Mouse (Mus musculus) lung, embryonic 14.5 days (tissue): Measurements from ENCODE around the gene Mpzl1. TPM values are rescaled to one million over a fixed set of nuclear protein-coding genes. Genes with fewer than 3 reads are reported as not detected.

Source experiments
- ATAC-seq: fragments of 200-750 bp; cut with Nextera tagmentation; 2 replicates; pipeline ENCODE4 v1.8.0; 2017; ENCODE audit warnings: mild to moderate bottlenecking, moderate TSS enrichment, moderate library complexity; ENCODE audit not compliant: insufficient read depth
- DNase-seq: peaks from one replicate; pipeline ENCODE4 v3.0.0-alpha.2; 2015
- H3K27ac ChIP-seq: fragments of 300-500 bp; sonication (generic); 2 replicates; pipeline ENCODE4 v1.5.1; 2014; ENCODE audit warnings: low read depth, mild to moderate bottlenecking, moderate library complexity
- H3K27me3 ChIP-seq: fragments of 300-500 bp; sonication (generic); 2 replicates; pipeline ENCODE4 v1.6.1; 2014; ENCODE audit warnings: low read length, control low read depth; ENCODE audit not compliant: insufficient read depth
- H3K36me3 ChIP-seq: fragments of 300-500 bp; sonication (generic); 2 replicates; pipeline ENCODE4 v1.6.1; 2014; ENCODE audit warnings: control low read depth; ENCODE audit not compliant: insufficient read depth
- H3K4me1 ChIP-seq: fragments of 300-500 bp; sonication (generic); 2 replicates; pipeline ENCODE4 v1.6.1; 2014; ENCODE audit warnings: antibody characterized with exemption, control low read depth; ENCODE audit not compliant: insufficient read depth
- H3K4me2 ChIP-seq: fragments of 300-500 bp; sonication (generic); 2 replicates; pipeline ENCODE4 v1.6.1; 2014; ENCODE audit warnings: mild to moderate bottlenecking
- H3K4me3 ChIP-seq: fragments of 300-500 bp; sonication (generic); 2 replicates; pipeline ENCODE4 v1.5.1; 2014; ENCODE audit warnings: low read depth, low read length
- H3K9ac ChIP-seq: fragments of 300-500 bp; sonication (generic); 2 replicates; pipeline ENCODE4 v1.6.1; 2014
- H3K9me3 ChIP-seq: fragments of 300-500 bp; sonication (generic); 2 replicates; pipeline ENCODE4 v1.6.1; 2016; ENCODE audit warnings: low read depth, low read length, control low read depth
- CTCF ChIP-seq: IDR thresholded peaks from 2 replicates; pipeline ENCODE4 v1.5.1; 2016; ENCODE audit warnings: antibody characterized with exemption, low read depth
- WGBS: fragments of 180-500 bp; shearing (Covaris S2); extraction: QIAGEN DNeasy Blood & Tissue Kit; methylation state at CpG from one replicate; pipeline ENCODE4 v1.1.7; 2014; 5-methylcytosine and 5-hydroxymethylcytosine counted together
- polyA plus RNA-seq: library from polyadenylated mRNA; unstranded; fragments of >200 nt; fragmentation: Nextera tagmentation; extraction: Ambion mirVana; gene quantifications from 2 replicates; pipeline ENCODE4 v1.2.1, GENCODE M21; 2014

The Mpzl1 gene
- polyA plus RNA-seq, 1 experiment from 2014 or later, result 220 TPM

- 0 out of 2 replicates have a peak, but pooled peaks cover 8% of the 10 kb centered on the region for H3K36me3 ChIP-seq
- 87% methylated on average over 6 of the region's 6 CpGs for WGBS
- no peak overlapping the region for H3K4me3 ChIP-seq
- no peak for DNase-seq
- H3K9me3 ChIP-seq, result no peaks in the 10 kb centered on the region
- ATAC-seq, result no peak
- no peak for TF ChIP-seq CTCF
- no peaks in the 10 kb centered on the region; the same call in 1 of the 2 replicates for H3K4me1 ChIP-seq
- no peaks in the 10 kb centered on the region for H3K27me3 ChIP-seq
- no peak overlapping the region for H3K9ac ChIP-seq
- no peak overlapping the region for H3K27ac ChIP-seq
- H3K4me2 ChIP-seq, result no peak overlapping the region
Measured at GRCm38 (mm10) chr1:165666944-165667343, 32.6 kb upstream of the Mpzl1 start.

GRCm38 (mm10) chr1:165665758-165666157 is 31.4 kb upstream of the Mpzl1 start:
- ATAC-seq, result no peak
- H3K9ac ChIP-seq, result no peak overlapping the region

GRCm38 (mm10) chr1:165663277-165663676 is 28.9 kb upstream of the Mpzl1 start:
- Histone ChIP-seq H3K9ac (no peak overlapping the region), H3K36me3 (peaks cover 8% of the 10 kb centered on the region; the same call in 1 of the 2 replicates), H3K9me3 (no peaks in the 10 kb centered on the region), H3K4me1 (no peaks in the 10 kb centered on the region; the same call in 1 of the 2 replicates), H3K4me3 (no peak overlapping the region), H3K4me2 (no peak overlapping the region), H3K27ac (peak overlapping the region; percentile 15; the same call in 1 of the 2 replicates), H3K27me3 (no peaks in the 10 kb centered on the region)
- ATAC-seq (no peak), DNase-seq (no peak)
- WGBS, result 74% methylated on average over 16 of the region's 16 CpGs
- TF ChIP-seq CTCF, result no peak

More at GRCm38 (mm10) chr1:165665758-165666157, 31.4 kb upstream of the Mpzl1 start:
- Histone ChIP-seq H3K27ac (no peak overlapping the region), H3K4me1 (no peaks in the 10 kb centered on the region; the same call in 1 of the 2 replicates), H3K27me3 (no peaks in the 10 kb centered on the region), H3K4me3 (no peak overlapping the region), H3K9me3 (no peaks in the 10 kb centered on the region), H3K4me2 (no peak overlapping the region), H3K36me3 (0 out of 2 replicates have a peak, but pooled peaks cover 8% of the 10 kb centered on the region)
- no peak for TF ChIP-seq CTCF
- DNase-seq, result no peak
- 77% methylated on average over 5 of the region's 5 CpGs for WGBS

GRCm38 (mm10) chr1:165662426-165663192 is 28.3 kb upstream of the Mpzl1 start:
- WGBS, result 65% methylated on average over 15 of the region's 15 CpGs
- Histone ChIP-seq H3K36me3 (peaks cover 8% of the 10 kb centered on the region; the same call in 1 of the 2 replicates), H3K4me2 (no peak overlapping the region), H3K4me3 (no peak overlapping the region), H3K4me1 (no peaks in the 10 kb centered on the region; the same call in 1 of the 2 replicates), H3K27me3 (no peaks in the 10 kb centered on the region), H3K27ac (peak overlapping the region; percentile 15; the same call in 1 of the 2 replicates), H3K9ac (no peak overlapping the region), H3K9me3 (no peaks in the 10 kb centered on the region)
- ATAC-seq (no peak), DNase-seq (no peak)
- no peak for TF ChIP-seq CTCF

GRCm38 (mm10) chr1:165661725-165662124 is 27.4 kb upstream of the Mpzl1 start:
- TF ChIP-seq CTCF, result no peak
- no peak for ATAC-seq
- peaks cover 8% of the 10 kb centered on the region; the same call in 1 of the 2 replicates for H3K36me3 ChIP-seq

GRCm38 (mm10) chr1:165661191-165661590 is 26.9 kb upstream of the Mpzl1 start:
- no peak for TF ChIP-seq CTCF
- Histone ChIP-seq H3K9me3 (no peaks in the 10 kb centered on the region), H3K9ac (no peak overlapping the region), H3K4me2 (no peak overlapping the region), H3K4me3 (no peak overlapping the region), H3K4me1 (no peaks in the 10 kb centered on the region), H3K27ac (no peak overlapping the region), H3K36me3 (peaks cover 8% of the 10 kb centered on the region; the same call in 1 of the 2 replicates), H3K27me3 (no peaks in the 10 kb centered on the region)
- DNase-seq (no peak), ATAC-seq (0 out of 2 replicates have a peak, but pooled peaks have one; percentile 21)
- WGBS, result 55% methylated on average over 3 of the region's 3 CpGs

More at GRCm38 (mm10) chr1:165661725-165662124, 27.4 kb upstream of the Mpzl1 start:
- Histone ChIP-seq H3K27me3 (no peaks in the 10 kb centered on the region), H3K9me3 (no peaks in the 10 kb centered on the region), H3K9ac (no peak overlapping the region), H3K4me2 (no peak overlapping the region), H3K27ac (no peak overlapping the region), H3K4me1 (no peaks in the 10 kb centered on the region), H3K4me3 (no peak overlapping the region)
- DNase-seq, result no peak
- WGBS, result 75% methylated on average over 6 of the region's 6 CpGs

GRCm38 (mm10) chr1:165660774-165661173 is 26.4 kb upstream of the Mpzl1 start:
- peak; percentile 80 for TF ChIP-seq CTCF
- DNase-seq, result peak; percentile 92
- Histone ChIP-seq H3K4me2 (no peak overlapping the region), H3K27ac (no peak overlapping the region), H3K9me3 (no peaks in the 10 kb centered on the region), H3K4me3 (no peak overlapping the region), H3K27me3 (no peaks in the 10 kb centered on the region), H3K4me1 (no peaks in the 10 kb centered on the region), H3K36me3 (peaks cover 10% of the 10 kb centered on the region), H3K9ac (no peak overlapping the region)
- 24% methylated on average over 4 of the region's 4 CpGs for WGBS
- 0 out of 2 replicates have a peak, but pooled peaks have one; percentile 35 for ATAC-seq
